Mouse (Mus musculus) left cerebral cortex, adult 11 months (tissue): ENCODE results near the gene Nat8f6.
"Not testable (repeated sequence)": the region's sequence is repeated elsewhere in the genome, so short reads cannot be mapped to it uniquely, and the experiment has no call there.

Experiments used
- DNase-seq: peaks from one replicate; pipeline ENCODE4 v3.0.0; 2022; ENCODE audit warnings: low spot score

Nat8f6 gene

DNA sequence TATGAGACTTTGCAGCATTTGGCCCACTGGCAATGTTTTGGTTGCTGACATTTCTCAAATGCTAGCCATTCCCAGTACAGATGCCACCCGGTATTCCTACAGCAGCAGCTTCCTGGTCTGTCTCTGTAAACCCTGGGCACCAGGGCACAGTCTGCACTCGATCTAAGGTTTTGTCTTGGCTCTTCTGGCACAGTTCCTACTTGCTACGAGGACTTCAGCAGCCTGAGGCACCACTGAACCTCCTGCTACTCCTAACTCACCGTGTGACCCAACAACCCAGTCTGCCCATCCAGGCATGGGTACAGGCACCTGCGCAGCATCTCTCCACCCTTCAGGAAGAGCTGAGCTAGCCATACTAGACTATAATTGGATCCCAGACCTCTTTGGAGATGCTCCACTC is 15.3 kb upstream of the Nat8f6 start:
- DNase-seq: not testable (repeated sequence)

DNA sequence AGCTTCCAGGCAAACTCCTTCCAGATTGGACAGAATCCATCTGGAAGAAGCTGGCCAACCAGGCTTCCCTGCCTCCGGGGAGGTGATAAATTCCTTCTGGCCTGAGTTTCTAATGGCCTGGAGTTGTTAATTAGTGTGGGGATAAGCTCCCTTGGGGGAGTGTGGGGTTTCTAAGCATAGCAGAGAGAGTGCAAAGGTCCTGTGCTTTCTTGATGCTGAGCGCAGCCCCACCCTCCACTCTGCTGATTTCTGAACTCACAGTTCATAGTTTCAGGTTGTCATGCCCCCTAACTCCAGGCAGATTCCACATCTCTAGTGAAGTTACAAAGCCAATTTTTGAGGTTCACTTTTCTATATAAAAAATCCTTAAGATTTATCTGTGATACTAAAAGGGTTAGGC is 14.3 kb upstream of the Nat8f6 start:
- not testable (repeated sequence) for DNase-seq

DNA sequence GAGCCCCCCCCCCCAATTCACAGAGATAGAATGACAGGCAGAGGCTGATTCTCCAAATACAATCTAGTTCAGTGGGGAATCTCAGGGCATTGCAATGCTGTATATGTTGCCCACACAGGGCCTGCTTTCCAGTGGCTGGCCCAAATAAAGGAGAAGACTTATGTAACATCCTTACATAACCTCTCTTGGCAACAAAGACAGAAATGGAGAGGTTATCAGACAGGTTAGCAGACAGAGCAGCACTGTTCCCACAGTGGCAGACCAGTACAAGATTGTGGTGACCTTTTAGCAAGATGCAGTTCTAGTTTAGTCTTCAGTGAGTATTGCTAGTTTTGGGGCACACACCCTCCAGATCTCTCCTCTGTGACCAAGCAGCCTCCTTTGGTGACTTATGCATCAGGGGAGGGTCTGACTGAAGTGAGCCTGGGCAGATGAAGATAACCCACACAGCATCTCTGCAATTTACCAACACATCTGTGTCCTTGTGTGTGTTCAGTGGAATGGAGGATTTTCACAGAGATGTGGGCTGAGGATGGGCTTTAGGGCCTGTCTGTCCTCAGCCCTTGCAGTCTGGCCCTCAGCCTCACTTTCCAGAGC is 13.8 kb upstream of the Nat8f6 start:
- DNase-seq: not testable (repeated sequence)

DNA sequence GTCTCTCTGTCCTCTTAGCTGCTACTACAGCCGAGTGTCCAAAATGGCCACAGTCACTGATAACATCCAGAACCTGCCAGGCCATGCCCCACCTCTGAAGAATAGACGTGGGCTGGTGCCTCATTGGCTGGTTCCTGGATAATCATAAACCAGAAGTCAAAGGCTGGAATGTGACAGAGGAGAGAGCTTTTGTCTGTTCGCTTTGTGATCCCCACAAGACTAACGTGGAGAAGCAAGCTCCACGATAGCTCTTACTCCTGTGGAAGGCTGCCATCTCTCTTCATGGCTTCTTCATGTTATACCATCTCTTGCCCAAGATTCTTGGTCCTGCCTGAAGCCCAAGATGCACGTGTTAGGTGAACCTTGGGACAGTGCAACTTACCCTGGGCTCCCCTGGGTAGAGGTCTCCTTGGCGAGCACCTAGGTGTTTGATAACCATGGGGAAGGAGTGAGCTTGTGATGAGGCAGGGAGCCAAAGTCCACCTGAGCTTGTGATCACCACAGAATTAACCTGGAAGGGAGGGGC is 11.1 kb upstream of the Nat8f6 start, which contains the start of gene Nat8:
Gene Nat8, minus strand, starts transcription at position 287 of the 526 bp plus-strand sequence.
- DNase-seq: no peak

DNA sequence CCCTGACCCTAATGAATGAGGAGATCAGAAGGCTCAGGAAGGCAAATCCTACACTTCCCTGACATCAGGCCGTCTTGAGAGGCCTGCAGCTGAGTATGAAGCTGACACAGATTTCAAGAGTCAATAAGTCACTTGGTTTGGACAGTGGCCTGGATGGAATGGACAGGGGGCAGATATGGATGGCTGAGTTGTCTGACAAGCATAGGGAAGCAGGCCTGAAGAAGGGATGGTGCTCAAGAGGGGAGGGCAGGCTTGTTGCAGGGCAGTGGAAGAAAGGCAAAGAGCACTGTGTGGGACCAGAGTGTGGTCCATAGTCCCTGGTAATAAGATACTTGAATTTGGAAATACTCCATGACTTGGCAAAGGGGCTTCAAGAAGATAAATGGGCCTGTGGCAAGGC is 8.7 kb upstream of the Nat8f6 start:
- no peak for DNase-seq

DNA sequence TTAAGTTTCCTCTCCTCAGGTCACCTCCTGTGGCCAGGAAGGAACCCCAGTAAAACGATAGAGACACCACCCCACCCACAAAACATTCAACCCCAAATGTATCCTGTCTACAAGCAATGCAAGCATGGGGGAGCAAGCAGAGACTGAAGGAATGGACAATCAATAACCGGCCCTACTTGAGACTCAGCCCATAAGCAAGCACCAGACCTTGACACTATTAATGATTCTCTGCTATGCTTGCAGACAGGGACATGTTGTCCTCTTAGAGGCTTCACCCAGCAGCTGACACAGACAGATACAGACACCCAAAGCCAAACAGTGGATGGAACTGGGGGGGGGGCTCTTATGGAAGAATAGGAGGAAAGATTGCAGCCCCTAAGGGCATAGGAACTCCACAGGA is 5.1 kb upstream of the Nat8f6 start:
- DNase-seq: no peak

DNA sequence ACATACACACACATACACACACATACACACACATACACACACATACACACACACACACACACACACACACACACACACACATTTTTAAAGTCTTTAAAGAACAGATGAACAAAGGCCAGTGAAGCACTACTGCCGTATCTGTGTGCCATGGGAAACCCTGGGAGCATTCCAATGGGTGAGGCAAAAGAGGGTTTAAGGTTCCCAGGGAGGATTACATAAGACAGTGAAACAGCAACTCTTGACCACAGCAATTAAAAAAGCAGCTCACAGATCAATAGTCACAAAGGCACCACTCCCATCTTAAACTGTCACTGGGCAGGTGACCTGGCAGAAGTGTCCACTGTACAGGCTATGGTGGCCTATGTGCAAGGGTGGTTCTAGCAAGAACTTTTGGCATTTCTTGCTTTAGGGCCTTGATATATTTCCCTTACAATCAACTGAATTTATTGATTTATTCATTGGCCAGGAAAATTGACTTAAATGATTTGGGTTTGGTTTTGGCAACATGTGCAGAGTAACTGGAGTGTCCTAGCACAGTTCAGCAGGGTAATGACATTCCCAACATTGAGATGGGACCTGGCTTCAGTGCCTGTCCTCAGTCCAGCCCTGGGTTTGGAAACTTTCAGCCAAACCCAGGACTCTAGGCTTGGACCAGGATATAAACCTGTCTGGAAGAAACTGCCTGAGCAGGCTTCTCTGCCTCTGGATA is 2.8 kb upstream of the Nat8f6 start:
- DNase-seq: no peak

DNA sequence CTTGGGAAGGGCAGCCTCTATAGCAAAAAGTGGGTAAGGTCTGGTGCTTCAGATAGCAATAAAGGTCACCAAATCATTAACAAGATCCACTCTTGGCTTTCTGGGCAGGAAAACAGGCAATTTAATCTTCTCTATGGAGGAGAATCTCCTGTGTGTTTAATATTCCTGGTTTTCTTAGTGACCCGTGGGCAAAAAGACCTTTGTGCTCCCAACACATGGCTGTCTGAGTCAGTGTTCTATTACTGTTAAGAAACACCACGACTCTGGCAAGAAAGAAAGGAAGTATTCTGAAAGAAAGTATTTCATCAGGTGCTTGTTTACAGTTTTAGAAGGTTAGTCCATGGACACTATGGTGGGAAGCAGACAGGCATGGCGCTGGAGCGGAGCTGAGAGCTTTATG is 1.5 kb upstream of the Nat8f6 start:
- no peak for DNase-seq

DNA sequence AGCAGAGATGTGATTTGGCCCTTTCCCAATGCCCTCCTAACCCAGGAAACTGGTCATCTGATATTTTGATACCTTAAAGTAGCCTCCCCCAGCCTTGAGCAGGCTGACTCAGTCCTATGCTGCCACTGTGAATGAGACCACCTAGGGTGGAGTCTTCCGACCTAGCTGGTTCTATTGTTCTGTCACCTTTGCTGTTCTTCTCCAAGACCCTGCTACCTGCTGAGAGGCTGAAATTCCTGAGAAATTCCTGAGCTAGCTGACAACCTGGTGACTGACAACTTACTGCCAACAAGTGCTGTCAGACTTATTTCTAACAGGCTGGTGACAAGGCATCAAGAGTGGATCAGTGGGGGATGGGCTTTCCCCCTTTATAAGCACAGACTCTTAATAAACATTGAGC is 2.4 kb downstream of the Nat8f6 start:
- DNase-seq: no peak

DNA sequence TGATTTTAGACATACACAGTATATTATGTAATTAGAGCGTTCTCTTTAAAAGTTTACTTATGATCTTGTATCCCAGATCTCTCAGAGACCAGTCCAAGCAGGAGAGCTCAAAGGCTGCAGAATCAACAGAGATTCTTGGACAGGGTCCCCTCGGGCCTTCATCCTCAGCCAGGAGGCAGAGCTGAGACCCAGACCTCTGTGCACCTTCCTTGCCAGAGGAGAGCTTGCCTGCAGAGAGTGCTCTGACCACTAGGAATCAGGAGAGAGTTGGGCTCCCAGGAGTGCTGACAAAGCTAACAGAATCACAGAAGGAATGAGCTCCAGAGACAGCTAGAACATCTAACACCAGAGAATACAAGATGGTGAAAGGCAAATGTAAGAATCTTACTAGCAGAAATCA is 7.4 kb downstream of the Nat8f6 start:
- DNase-seq: no peak

DNA sequence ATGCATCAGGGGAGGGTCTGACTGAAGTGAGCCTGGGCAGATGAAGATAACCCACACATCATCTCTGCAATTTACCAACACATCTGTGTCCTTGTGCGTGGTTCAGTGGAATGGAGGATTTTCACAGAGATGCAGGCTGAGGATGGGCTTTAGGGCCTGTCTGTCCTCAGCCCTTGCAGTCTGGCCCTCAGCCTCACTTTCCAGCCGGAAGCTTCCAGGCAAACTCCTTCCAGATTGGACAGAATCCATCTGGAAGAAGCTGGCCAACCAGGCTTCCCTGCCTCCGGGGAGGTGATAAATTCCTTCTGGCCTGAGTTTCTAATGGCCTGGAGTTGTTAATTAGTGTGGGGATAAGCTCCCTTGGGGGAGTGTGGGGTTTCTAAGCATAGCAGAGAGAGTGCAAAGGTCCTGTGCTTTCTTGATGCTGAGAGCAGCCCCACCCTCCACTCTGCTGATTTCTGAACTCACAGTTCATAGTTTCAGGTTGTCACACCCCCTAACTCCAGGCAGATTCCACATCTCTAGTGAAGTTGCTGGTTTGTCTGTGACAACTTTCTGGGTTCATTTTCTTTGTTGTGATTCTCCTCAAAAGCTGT is 9.7 kb downstream of the Nat8f6 start:
- not testable (repeated sequence) for DNase-seq

DNA sequence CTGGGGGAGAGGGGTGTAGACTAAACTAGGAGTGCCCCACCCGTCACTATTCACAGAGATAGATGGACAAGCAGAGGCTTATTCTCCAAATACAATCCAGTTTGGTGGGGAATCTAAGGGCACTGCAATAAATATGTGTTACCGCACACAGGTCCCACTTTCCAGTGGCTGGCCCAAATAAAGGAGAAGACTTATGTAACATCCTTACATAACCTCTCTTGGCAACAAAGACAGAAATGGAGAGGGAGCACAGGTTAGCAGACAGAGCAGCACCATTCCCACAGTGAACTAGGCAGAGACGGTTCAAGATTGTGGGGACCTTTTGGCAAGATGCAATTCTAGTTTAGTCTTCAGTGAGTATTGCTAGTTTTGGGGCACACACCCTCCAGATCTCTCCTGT is 10.2 kb downstream of the Nat8f6 start:
- not testable (repeated sequence) for DNase-seq

DNA sequence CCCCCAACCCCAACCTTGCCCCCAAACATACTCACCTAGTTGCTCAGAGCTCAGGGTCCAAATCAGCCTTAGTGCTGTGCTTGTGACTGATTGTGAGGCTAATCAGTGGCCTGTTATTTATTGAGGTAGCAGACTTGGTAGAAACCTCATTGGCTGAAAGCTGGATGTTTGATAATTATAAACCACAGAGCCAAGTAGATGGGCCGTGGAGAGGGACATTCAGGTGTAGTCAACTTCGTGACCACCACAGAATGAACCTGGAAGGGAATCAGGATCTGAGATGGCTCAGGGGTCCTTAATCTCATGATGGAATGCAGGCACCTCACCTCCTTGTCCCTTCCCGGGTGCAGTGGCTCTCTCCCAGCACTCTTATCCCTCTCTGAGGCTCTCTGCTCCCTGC is 11.0 kb downstream of the Nat8f6 start:
- DNase-seq: not testable (repeated sequence)

DNA sequence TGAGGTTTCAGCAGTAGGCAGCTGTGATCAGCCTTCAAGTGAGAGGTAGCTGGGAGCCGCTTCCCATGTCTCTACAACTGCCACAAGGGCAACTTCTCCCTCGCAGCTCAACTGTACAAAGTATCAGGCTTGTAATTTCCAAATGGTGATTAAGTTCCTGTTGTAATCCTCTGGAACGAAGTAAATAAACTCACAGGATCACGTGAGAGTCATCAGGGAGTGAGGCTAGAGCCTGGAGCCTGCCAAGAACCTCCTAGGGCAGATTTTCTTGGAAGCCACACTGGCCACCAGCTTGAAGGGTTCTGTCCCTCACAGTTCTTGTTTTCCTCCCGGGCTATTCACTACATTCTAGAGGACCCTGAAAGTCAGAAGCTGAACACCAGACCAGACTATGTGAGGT is 17.6 kb downstream of the Nat8f6 start:
- not testable (repeated sequence) for DNase-seq

DNA sequence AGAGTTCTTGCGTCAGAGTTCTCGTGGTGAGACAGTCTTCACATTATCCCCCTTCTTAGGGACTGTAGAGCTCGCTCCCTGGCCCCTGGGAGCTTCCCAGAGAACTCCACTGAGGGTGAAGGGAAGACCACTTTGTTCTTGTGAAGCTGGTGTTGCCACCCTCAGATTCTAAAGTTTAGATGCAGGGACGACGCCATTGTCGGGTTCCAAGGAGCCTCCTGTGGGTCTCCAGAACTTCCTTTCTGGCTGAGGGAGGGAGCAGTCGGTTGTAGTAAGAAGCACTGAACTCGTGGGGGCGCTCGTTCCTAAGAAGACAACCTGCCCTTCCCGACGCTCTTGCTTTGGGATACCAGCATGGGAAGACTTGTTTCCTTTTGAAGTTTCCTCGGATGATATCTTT is 55.2 kb downstream of the Nat8f6 start, which contains the start of gene Nat8f3:
Gene Nat8f3, minus strand, starts transcription at position 223 of the 400 bp plus-strand sequence.
- DNase-seq: not testable (repeated sequence)

DNA sequence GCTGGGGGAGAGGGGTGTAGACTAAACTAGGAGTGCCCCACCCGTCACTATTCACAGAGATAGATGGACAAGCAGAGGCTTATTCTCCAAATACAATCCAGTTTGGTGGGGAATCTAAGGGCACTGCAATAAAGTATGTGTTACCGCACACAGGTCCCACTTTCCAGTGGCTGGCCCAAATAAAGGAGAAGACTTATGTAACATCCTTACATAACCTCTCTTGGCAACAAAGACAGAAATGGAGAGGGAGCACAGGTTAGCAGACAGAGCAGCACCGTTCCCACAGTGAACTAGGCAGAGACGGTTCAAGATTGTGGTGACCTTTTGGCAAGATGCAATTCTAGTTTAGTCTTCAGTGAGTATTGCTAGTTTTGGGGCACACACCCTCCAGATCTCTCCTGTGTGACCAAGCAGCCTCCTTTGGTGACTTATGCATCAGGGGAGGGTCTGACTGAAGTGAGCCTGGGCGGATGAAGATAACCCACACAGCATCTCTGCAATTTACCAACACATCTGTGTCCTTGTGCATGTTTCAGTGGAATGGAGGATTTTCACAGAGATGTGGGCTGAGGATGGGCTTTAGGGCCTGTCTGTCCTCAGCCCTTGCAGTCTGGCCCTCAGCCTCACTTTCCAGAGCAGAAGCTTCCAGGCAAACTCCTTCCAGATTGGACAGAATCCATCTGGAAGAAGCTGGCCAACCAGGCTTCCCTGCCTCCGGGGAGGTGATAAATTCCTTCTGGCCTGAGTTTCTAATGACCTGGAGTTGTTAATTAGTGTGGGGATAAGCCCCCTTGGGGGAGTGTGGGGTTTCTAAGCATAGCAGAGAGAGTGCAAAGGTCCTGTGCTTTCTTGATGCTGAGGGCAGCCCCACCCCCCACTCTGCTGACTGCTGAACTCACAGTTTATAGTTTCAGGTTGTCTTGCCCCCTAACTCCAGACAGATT is 57.4 kb downstream of the Nat8f6 start:
- DNase-seq: not testable (repeated sequence)

DNA sequence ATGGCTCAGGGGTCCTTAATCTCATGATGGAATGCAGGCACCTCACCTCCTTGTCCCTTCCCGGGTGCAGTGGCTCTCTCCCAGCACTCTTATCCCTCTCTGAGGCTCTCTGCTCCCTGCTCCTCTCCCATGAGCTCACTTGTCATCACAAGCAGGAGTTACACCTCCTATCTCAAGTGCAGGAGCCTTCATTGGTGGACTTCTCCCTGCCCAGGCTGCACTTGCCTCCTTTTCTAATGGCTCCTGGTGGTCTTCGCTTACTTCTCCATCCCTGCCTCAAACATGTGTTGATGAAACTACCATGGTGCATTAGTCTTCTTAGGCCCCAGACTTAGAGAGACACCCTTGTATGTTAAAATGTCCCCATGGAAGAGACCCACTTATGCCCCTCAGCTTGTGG is 58.1 kb downstream of the Nat8f6 start:
- DNase-seq: not testable (repeated sequence)
